ENCODE assay signal across 13 mouse cellular contexts in the genomic region with DNA sequence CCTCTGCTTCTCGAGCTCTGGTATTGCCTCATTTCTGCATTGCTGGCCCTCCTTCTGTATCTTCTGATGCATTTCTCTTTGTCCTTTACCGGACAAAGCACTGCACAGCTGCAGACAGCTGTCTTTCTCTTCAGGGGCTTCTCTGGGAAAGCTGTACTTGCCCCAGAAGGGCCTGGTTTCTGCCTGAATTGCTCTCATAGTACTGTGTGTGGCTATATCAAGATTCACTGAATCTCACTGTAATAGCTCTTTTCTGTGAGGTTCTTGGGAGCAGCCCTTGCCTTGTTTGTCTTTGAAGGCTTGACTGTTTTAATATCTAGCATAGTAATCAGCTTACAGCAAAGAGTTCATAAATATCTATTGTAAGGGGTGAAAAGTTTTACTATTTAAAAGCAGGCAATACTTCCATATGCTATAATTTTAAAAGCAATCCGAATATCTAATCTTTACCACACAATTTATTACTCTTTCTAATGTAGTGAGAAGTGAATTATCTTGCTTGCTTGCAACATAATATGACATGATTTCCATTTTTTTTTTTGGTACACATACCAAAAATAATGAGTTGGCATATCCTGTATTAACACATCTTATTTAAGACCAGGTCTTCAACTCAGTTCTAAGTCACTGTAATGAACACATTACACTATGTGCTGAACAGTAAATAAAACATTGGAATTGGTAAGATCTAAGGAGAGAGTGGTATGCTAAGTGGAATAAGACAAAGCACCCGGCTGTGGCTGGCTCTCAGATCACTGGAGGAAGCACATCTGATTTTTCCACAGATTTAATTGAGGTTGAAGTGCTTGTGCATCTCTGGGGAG.
A peak's percentile ranks its signal among the peaks of the same experiment; 100 is the strongest.
DNase-seq lines count a peak whose midpoint lies in the region; ATAC-seq and TF ChIP-seq lines count a peak whose summit lies in the region.
"Had no signal": no experiment of that assay in that cellular context is flagged by ENCODE, and none has a peak within 500 bp of the region (broad histone marks: within the 10 kb centered on the region; RNA-seq: fewer than 3 reads in every experiment).

No protein-coding gene starts in this region.

- TF ChIP-seq CTCF in liver, postnatal 0 days (IDR thresholded peaks at IDR 0.05; ENCODE audit: low read depth): no peak

- no peak overlapping the region for H3K4me3 ChIP-seq in kidney, embryonic 16.5 days (ENCODE audit: low read length)
- no peak overlapping the region for H3K4me3 ChIP-seq in liver, postnatal 0 days (ENCODE audit: low read depth, low read length)
- H3K4me3 ChIP-seq: heart, embryonic 13.5 days had no signal

- 38% methylated on average over 4 of the region's 4 CpGs for WGBS in kidney, embryonic 16.5 days
- WGBS in liver, postnatal 0 days (ENCODE audit: insufficient replicate concordance): 71% methylated on average over 4 of the region's 4 CpGs

- DNase-seq in kidney, adult 11 months: no peak
- DNase-seq in testis, postnatal 14 days (ENCODE audit: low spot score): peak; percentile 7
- no peak for DNase-seq in testis, postnatal 10 days (ENCODE audit: low spot score)
- peak; percentile 10 to 57 for DNase-seq in lung, postnatal 4 days
- DNase-seq in cerebellum, adult 9-10 months: no peak
- DNase-seq in liver, postnatal 0 days: no peak
- DNase-seq: cerebellum, adult 9-11 months had no signal

- no peaks in the 10 kb centered on the region for H3K9me3 ChIP-seq in kidney, embryonic 16.5 days (ENCODE audit: low read length)
- no peaks in the 10 kb centered on the region for H3K9me3 ChIP-seq in liver, postnatal 0 days (ENCODE audit: low read length)
- H3K9me3 ChIP-seq: heart, embryonic 13.5 days had no signal

- no peaks in the 10 kb centered on the region for H3K36me3 ChIP-seq in kidney, embryonic 16.5 days (ENCODE audit: insufficient read depth, low read length)
- H3K36me3 ChIP-seq in liver, postnatal 0 days (replicated peaks; ENCODE audit: insufficient read depth, low read length): no peaks in the 10 kb centered on the region
- H3K36me3 ChIP-seq: heart, embryonic 13.5 days had no signal

- no peaks in the 10 kb centered on the region for H3K27me3 ChIP-seq in kidney, embryonic 16.5 days (ENCODE audit: insufficient read depth, low read length)
- no peaks in the 10 kb centered on the region for H3K27me3 ChIP-seq in liver, postnatal 0 days (ENCODE audit: insufficient read depth, low read length)
- H3K27me3 ChIP-seq: CH12.LX; heart, embryonic 13.5 days; Patski had no signal

- no peak overlapping the region for H3K4me2 ChIP-seq in kidney, embryonic 16.5 days (replicated peaks; ENCODE audit: low read depth, low read length)
- no peak overlapping the region for H3K4me2 ChIP-seq in liver, postnatal 0 days (ENCODE audit: low read depth, low read length)
- H3K4me2 ChIP-seq: heart, embryonic 13.5 days had no signal

- peaks cover 13% of the 10 kb centered on the region; the same call in 1 of the 2 replicates for H3K4me1 ChIP-seq in kidney, embryonic 16.5 days (ENCODE audit: insufficient read depth, low read length)
- no peaks in the 10 kb centered on the region for H3K4me1 ChIP-seq in liver, postnatal 0 days (ENCODE audit: insufficient read depth)

- no peak for TF ChIP-seq EP300 in liver, postnatal 0 days (IDR thresholded peaks at IDR 0.05; ENCODE audit: low read depth)

- H3K9ac ChIP-seq in kidney, embryonic 16.5 days (replicated peaks; ENCODE audit: low read length): no peak overlapping the region
- no peak overlapping the region for H3K9ac ChIP-seq in liver, postnatal 0 days (replicated peaks)
- H3K9ac ChIP-seq: heart, embryonic 13.5 days; liver, embryonic 14.5 days had no signal

- peak overlapping the region; percentile 61; the same call in 1 of the 2 replicates for H3K27ac ChIP-seq in kidney, embryonic 16.5 days (ENCODE audit: low read length)
- H3K27ac ChIP-seq in liver, postnatal 0 days (ENCODE audit: low read depth): no peak overlapping the region
- H3K27ac ChIP-seq: heart, embryonic 13.5 days; liver, embryonic 14.5 days had no signal

- peak; percentile 79 for ATAC-seq in kidney, embryonic 16.5 days (ENCODE audit: low FRiP score, low TSS enrichment)
- ATAC-seq in liver, postnatal 0 days: no peak
- ATAC-seq: hindbrain, embryonic 16.5 days; Patski had no signal

Comparison
In these comparisons a context has a peak if more than half of its experiments do, and no peak if none do; other contexts are left out.
1. DNase-seq: peak in testis, postnatal 14 days (single experiment) and lung, postnatal 4 days (2 of 2); none in kidney, adult 11 months (single experiment), testis, postnatal 10 days (single experiment), cerebellum, adult 9-10 months (single experiment) and liver, postnatal 0 days (single experiment).